Mouse (Mus musculus) hindbrain, embryonic 13.5 days (tissue): ENCODE results near the gene N4bp1. TPM values are rescaled to one million over a fixed set of nuclear protein-coding genes. Genes with fewer than 3 reads are reported as not detected.

Experiments used
- ATAC-seq: fragments of 200-750 bp; cut with Nextera tagmentation; 2 replicates; pipeline ENCODE4 v1.8.0; 2017; ENCODE audit warnings: moderate TSS enrichment; ENCODE audit not compliant: low FRiP score
- H3K27ac ChIP-seq: fragments of 300-500 bp; sonication (generic); 2 replicates; pipeline ENCODE4 v1.5.1; 2015; ENCODE audit warnings: inconsistent platforms, mild to moderate bottlenecking, moderate library complexity
- H3K27me3 ChIP-seq: fragments of 300-500 bp; sonication (generic); 2 replicates; pipeline ENCODE4 v1.6.1; 2015; ENCODE audit warnings: mild to moderate bottlenecking, inconsistent platforms
- H3K36me3 ChIP-seq: fragments of 300-500 bp; sonication (generic); 2 replicates; pipeline ENCODE4 v1.6.1; 2015; ENCODE audit warnings: mild to moderate bottlenecking, inconsistent platforms
- H3K4me1 ChIP-seq: fragments of 300-500 bp; sonication (generic); replicated peaks from 2 replicates; pipeline ENCODE4 v1.6.1; 2015; ENCODE audit warnings: inconsistent platforms
- H3K4me2 ChIP-seq: fragments of 300-500 bp; sonication (generic); 2 replicates; pipeline ENCODE4 v1.6.1; 2015; ENCODE audit warnings: inconsistent platforms, mild to moderate bottlenecking, moderate library complexity
- H3K4me3 ChIP-seq: fragments of 300-500 bp; sonication (generic); 2 replicates; pipeline ENCODE4 v1.5.1; 2015; ENCODE audit warnings: mild to moderate bottlenecking, inconsistent platforms
- H3K9ac ChIP-seq: fragments of 300-500 bp; sonication (generic); 2 replicates; pipeline ENCODE4 v1.6.1; 2015; ENCODE audit warnings: mild to moderate bottlenecking, inconsistent platforms
- H3K9me3 ChIP-seq: fragments of 300-500 bp; sonication (generic); 2 replicates; pipeline ENCODE4 v1.6.1; 2016; ENCODE audit warnings: inconsistent platforms
- WGBS: fragments of 180-500 bp; shearing (Covaris S2); methylation state at CpG from one replicate; pipeline ENCODE4 v1.1.7; 2015; 5-methylcytosine and 5-hydroxymethylcytosine counted together
- polyA plus RNA-seq: library from polyadenylated mRNA; unstranded; fragments of >200 nt; fragmentation: Nextera tagmentation; extraction: Ambion mirVana; gene quantifications from 2 replicates; pipeline ENCODE4 v1.2.1, GENCODE M21; 2015

N4bp1 gene
- polyA plus RNA-seq, 1 experiment from 2014 or later = 10.0 TPM

DNA sequence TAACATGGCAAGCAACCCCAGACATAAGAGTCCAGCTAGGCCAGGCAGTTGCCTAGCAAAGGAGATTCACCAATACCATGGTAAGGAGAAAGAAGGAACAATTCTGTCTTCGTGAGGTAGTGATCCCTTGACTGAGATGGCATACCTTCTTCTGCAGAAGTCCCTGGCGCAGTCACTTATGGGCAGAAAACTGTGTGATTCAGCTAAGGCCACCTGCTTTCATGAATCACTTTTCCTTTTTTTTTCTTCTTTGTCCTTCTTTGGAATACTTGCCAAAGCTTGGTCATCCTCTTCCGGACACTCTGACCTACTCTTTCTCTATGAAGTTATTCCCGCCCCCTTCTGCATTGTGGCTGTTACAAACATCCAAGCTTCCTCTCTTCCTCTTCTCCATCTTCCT, 8.5 kb upstream of the N4bp1 start:
- Histone ChIP-seq H3K4me3 (no peak overlapping the region), H3K9me3 (no peaks in the 10 kb centered on the region), H3K4me2 (no peak overlapping the region), H3K27ac (no peak overlapping the region), H3K27me3 (no peaks in the 10 kb centered on the region), H3K36me3 (no peaks in the 10 kb centered on the region), H3K9ac (no peak overlapping the region), H3K4me1 (no peaks in the 10 kb centered on the region)
- WGBS = 88% methylated on average over 4 of the region's 4 CpGs
- no peak for ATAC-seq

DNA sequence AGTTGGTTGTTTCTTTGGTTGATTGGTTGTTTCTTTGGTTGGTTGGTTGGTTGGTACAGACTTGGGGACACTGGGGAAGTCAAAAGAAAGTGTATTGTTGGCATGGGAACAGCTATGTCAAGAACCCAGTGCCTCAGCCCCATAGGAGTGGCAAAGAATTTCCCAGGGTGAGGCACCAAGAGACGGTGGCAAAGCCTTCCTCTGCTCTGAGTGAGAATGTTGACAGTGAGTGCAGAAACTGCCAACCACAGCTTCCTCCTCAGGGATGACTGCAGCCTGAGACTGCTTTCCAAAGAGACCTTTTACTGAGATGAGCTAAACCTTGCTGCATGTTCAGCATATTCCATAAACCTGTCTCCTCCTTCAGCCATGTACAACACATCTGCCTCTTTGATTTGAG, 6.5 kb upstream of the N4bp1 start:
- no peak for ATAC-seq
- H3K27me3 ChIP-seq = no peaks in the 10 kb centered on the region; the same call in 1 of the 2 replicates
- WGBS = 76% methylated on average over 1 of the region's 1 CpGs

DNA sequence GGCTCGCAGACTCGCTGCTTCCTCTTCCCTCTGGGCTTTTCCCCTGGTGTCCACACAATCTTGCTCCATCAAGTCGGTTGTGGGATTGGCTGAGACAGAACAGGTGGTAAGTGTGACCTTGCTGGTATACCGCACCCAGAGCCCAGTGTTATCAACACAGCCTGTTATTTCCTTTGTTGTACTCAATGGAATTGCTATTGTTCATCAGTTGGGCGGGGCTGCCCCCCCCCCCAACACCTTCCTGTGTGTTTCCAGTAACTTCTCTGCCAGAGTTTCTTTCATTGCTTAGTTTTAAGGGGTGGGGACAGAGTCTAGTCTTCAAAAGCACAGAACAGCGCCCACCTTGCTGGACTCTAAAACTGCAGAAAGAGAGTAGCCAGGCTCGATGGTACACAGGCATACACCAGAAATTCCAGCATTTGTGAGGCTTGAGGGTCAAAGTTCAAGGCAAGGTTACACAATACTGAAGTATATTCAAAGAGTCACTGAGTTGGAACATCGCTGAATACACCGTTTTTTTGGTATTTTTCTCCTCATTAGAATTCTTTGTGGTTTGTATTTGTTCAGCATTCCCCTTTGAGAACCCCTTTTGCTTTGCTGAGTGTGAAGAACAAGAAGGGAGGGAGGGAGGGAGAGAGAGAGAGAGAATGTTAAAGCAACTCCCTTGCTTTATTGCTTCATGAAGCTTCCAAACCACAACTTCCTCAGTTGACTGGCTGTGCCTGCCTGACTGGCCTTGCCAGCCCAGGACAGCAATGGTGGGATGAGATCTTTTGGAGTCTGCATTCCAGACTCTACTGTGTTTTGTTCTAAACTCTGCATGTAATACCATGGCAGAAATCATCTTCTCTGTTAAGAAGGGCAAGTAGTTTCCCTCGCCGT, 3.2 kb upstream of the N4bp1 start:
- H3K36me3 ChIP-seq = no peaks in the 10 kb centered on the region
- H3K4me1 ChIP-seq = peaks cover 7% of the 10 kb centered on the region
- ATAC-seq = no peak
- no peak overlapping the region for H3K4me3 ChIP-seq
- H3K27me3 ChIP-seq = no peaks in the 10 kb centered on the region; the same call in 1 of the 2 replicates
- H3K4me2 ChIP-seq = no peak overlapping the region
- 69% methylated on average over 11 of the region's 11 CpGs for WGBS
- no peak overlapping the region for H3K9ac ChIP-seq
- no peak overlapping the region for H3K27ac ChIP-seq
- H3K9me3 ChIP-seq = no peaks in the 10 kb centered on the region

More for the DNA sequence above, 6.5 kb upstream of the N4bp1 start:
- no peaks in the 10 kb centered on the region for H3K4me1 ChIP-seq
- H3K9ac ChIP-seq = no peak overlapping the region
- no peak overlapping the region for H3K4me3 ChIP-seq
- no peak overlapping the region for H3K27ac ChIP-seq
- H3K9me3 ChIP-seq = no peaks in the 10 kb centered on the region
- no peak overlapping the region for H3K4me2 ChIP-seq
- no peaks in the 10 kb centered on the region for H3K36me3 ChIP-seq

DNA sequence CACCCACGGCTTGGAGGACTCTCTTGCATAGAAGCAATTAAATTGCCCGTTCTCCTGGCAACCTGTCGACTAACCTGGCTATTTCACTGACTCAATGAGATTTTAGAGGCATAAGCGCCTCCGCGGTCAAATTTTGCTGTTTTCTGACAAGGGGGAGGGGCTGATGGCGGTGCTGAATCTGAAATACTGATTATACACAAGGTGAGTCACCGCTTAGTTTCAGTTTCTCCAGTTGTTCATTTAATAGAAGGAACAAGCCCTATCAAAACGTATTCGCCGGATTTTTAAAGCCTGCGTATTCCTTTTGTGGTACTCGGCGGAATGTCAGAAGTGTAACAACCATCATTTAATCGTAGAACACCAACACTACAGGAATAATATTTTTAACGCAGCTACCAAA, 991 bp downstream of the N4bp1 start:
- Histone ChIP-seq H3K4me2 (peak overlapping the region; percentile 97), H3K4me1 (peaks cover 29% of the 10 kb centered on the region), H3K9me3 (no peaks in the 10 kb centered on the region), H3K36me3 (peaks cover 5% of the 10 kb centered on the region; the same call in 1 of the 2 replicates), H3K4me3 (peak overlapping the region; percentile 94), H3K9ac (peak overlapping the region; percentile 95), H3K27me3 (no peaks in the 10 kb centered on the region; the same call in 1 of the 2 replicates), H3K27ac (peak overlapping the region; percentile 97)
- no peak for ATAC-seq
- 2% methylated on average over 16 of the region's 16 CpGs for WGBS

DNA sequence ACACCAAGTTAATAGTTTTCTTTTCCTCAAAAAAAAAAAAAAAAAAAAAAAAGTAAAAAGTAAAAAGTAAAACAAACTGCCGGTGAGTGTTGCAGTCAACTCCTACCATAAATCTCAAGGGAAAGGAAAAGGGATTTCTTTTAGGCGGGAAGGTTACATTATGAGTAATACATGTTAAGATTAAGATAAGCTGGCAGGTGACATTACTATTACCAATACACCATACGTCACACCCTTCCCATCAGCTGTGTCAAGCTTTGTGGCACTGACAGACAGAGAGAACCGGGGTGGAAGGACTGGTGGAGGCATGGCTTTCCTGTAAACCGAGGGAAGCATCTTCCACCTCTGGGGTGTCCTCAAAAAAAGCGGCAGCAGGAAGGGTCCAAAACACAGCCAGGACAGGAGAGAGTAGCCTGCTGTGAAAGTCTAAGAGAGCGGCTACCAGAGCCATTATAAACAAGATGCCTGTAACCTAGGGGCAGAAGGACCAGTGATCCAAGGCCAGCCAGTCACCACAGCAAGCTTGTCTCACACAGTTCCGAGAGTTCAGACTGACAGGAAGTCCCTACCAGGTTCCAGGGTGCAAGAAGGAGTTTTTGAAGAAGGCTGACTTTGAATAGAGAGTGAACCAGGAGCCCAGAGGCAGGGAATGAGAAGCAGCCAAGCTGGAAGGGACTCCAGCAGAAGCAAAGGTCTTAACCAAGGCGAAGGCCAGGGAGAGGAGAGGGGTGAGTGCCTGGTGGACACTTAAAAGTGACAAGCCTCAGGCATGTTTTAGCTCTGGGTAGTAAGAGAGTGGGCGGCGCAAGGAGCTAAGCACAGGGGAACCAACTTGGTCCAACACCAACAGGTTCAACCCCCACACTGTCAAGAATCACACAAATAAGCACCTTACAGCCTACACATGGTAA, 2.2 kb downstream of the N4bp1 start:
- Histone ChIP-seq H3K4me1 (peaks cover 29% of the 10 kb centered on the region), H3K9ac (peak overlapping the region; percentile 95), H3K4me2 (peak overlapping the region; percentile 97), H3K36me3 (peaks cover 5% of the 10 kb centered on the region; the same call in 1 of the 2 replicates), H3K27me3 (no peaks in the 10 kb centered on the region; the same call in 1 of the 2 replicates), H3K27ac (no peak overlapping the region), H3K4me3 (peak overlapping the region; percentile 94), H3K9me3 (no peaks in the 10 kb centered on the region)
- no peak for ATAC-seq
- 74% methylated on average over 11 of the region's 11 CpGs for WGBS

DNA sequence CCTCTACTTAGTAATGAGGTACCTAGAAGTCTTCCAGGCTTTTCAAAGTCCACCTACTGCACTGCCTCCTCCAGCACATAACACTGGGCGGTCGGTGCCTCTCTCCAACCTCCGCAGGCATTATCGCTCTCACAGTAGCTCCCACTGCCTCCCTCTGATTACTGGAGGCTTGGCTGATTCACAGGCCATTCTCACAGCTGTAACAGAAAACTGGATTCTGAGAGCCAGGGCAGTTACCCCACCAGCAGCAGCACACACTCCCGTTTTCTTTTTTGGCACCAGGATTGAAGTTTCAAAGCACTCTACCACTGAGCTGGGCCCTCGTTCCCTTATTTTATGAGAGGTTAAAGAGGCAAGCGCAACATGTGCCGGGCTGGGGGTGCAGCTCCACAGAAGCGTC, 3.1 kb downstream of the N4bp1 start:
- Histone ChIP-seq H3K27me3 (no peaks in the 10 kb centered on the region), H3K9me3 (no peaks in the 10 kb centered on the region), H3K36me3 (peaks cover 5% of the 10 kb centered on the region; the same call in 1 of the 2 replicates), H3K27ac (no peak overlapping the region), H3K4me3 (no peak overlapping the region), H3K9ac (no peak overlapping the region), H3K4me1 (peaks cover 29% of the 10 kb centered on the region), H3K4me2 (no peak overlapping the region)
- WGBS = 80% methylated on average over 9 of the region's 9 CpGs
- no peak for ATAC-seq

DNA sequence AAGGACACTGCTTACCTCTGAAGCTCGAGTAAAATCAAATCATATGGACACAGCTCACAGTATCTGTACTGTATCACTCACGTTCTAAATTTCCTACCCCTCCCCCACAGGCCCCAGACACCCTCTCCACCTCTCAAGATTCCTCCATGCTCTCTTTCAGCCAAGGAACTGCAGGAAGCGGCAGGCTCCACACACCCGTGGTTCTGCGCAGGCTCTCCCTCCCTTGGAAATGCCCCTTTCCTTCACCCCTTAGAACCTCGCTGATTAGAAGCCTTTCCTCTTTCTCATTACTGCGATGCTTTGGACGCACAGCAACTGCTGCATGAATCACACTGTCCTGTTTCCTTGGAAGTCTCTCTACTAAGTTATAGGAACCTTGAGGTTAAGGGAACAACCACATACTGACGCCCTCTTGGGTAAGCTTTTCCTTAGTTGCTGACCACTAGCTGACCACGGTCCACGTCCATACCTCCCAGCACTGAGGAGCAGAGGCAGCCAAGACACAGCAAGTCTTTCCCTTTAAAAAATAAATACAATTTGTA, 3.9 kb downstream of the N4bp1 start:
- Histone ChIP-seq H3K9ac (no peak overlapping the region), H3K27ac (no peak overlapping the region), H3K27me3 (no peaks in the 10 kb centered on the region), H3K4me1 (peaks cover 29% of the 10 kb centered on the region), H3K4me3 (no peak overlapping the region), H3K4me2 (no peak overlapping the region), H3K9me3 (no peaks in the 10 kb centered on the region), H3K36me3 (peaks cover 5% of the 10 kb centered on the region; the same call in 1 of the 2 replicates)
- 88% methylated on average over 11 of the region's 11 CpGs for WGBS
- no peak for ATAC-seq

DNA sequence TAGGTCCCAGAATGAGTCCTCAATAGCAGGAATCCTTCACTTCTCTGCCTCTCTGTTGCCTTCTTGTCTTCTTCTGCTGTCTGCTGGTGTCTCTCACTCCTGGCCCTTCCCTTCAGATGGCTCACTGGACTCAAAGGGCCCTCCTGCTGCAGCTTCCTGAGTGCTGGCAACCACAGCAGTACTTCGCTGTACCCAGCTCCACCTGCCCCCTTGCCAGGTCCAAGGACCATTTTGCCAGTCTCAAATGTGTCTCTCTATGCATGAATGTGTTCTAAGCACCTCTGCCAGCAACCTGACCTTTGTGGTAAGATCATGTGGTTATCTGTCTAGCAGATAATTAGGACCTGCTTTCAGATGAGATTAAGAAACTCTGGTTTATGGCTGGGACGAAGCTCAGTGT, 8.2 kb downstream of the N4bp1 start:
- no peak overlapping the region for H3K4me3 ChIP-seq
- no peak for ATAC-seq
- H3K27me3 ChIP-seq = no peaks in the 10 kb centered on the region
- no peak overlapping the region for H3K9ac ChIP-seq
- H3K27ac ChIP-seq = no peak overlapping the region
- no peak overlapping the region for H3K4me2 ChIP-seq
- H3K4me1 ChIP-seq = peaks cover 31% of the 10 kb centered on the region
- 94% methylated on average over 2 of the region's 2 CpGs for WGBS
- no peaks in the 10 kb centered on the region for H3K9me3 ChIP-seq
- peaks cover 5% of the 10 kb centered on the region; the same call in 1 of the 2 replicates for H3K36me3 ChIP-seq

DNA sequence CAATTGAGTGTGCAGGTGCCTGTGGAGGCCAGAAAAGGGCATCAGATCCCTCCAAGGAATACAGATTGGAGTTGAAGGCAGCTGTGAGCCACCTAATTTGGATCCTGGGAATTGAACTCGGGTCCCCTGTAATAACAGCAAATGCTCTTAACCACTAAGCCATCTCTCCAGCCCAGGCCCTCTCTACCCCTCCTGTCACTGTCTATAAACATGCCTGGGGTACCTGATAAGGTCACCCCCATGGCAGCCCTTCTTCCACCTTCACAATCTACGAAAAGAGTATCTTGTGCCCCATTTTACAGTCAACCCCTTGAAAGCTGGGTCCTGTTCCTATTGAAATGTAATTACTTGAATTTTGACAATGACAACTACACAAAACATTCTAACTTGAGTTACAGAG, 11.0 kb downstream of the N4bp1 start:
- H3K27ac ChIP-seq = 0 out of 2 replicates have a peak overlapping the region, but pooled peaks have one; percentile 44
- H3K4me1 ChIP-seq = peaks cover 28% of the 10 kb centered on the region
- ATAC-seq = no peak
- H3K4me2 ChIP-seq = no peak overlapping the region
- no peak overlapping the region for H3K4me3 ChIP-seq
- no peaks in the 10 kb centered on the region for H3K9me3 ChIP-seq
- 85% methylated on average over 2 of the region's 2 CpGs for WGBS
- no peak overlapping the region for H3K9ac ChIP-seq
- no peaks in the 10 kb centered on the region for H3K36me3 ChIP-seq
- H3K27me3 ChIP-seq = no peaks in the 10 kb centered on the region

DNA sequence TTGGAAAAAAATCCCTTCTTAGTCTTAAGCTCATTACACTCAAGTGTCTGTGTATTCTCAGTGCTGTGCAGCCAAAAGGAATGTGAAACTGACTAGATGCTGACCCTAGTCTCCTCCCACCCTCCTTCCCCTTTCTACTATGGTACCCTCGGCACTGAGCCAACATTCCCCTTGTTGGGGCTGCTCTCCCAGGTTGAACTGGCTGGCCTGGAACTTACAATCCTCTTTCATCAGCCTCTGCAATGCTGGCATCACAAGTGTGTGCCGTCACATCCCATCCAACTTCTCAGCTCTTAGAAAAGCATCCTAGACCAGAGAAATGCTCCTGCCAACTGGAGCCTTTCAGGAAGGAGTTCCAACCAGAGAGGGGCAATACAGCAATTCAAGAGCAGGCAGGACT, 11.9 kb downstream of the N4bp1 start:
- Histone ChIP-seq H3K4me1 (peaks cover 28% of the 10 kb centered on the region), H3K4me2 (no peak overlapping the region), H3K27ac (no peak overlapping the region; the same call in 1 of the 2 replicates), H3K9ac (no peak overlapping the region), H3K4me3 (no peak overlapping the region), H3K27me3 (no peaks in the 10 kb centered on the region), H3K36me3 (no peaks in the 10 kb centered on the region), H3K9me3 (no peaks in the 10 kb centered on the region)
- WGBS = 71% methylated on average over 2 of the region's 2 CpGs
- no peak for ATAC-seq

DNA sequence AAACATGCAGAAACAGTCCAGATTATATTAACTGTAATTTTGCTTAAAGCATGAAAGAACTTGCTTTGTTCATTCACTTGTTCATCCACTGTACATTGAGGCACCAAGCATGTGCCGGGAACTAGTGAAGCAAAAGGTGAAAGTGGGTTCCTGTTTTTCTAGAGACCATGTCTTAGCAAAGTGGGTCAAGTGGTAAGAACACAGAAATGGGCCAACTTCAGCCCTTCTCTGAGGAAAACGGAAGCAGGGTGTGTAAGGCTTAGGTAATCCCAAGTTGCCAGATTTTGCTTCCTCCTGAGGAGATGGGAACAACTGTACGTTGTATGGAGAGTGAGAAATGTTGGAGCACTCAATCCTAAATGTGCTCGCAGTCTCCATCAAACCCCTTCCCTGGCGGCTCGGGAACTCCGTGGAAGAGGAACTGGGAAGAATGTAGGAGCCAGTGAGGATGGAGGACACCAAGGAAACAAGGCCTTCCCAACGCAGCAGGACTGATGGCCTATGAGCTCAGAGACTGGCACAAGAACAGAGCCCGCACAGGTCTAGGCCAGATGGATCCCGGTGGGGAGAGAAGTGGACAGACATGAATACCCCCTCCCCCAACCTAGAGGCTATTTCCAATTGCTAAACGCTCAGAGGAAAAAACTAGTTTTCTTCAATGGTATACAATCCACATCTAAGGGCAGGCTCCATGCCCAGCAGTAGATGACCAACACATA, 12.8 kb downstream of the N4bp1 start:
- ATAC-seq = no peak
- no peak overlapping the region for H3K9ac ChIP-seq
- H3K4me2 ChIP-seq = no peak overlapping the region
- H3K4me1 ChIP-seq = peaks cover 28% of the 10 kb centered on the region
- 96% methylated on average over 11 of the region's 11 CpGs for WGBS
- no peaks in the 10 kb centered on the region for H3K36me3 ChIP-seq
- H3K9me3 ChIP-seq = no peaks in the 10 kb centered on the region
- no peaks in the 10 kb centered on the region for H3K27me3 ChIP-seq
- H3K4me3 ChIP-seq = no peak overlapping the region
- no peak overlapping the region for H3K27ac ChIP-seq
